Mouse (Mus musculus): ENCODE data around the gene Cbfa2t3. TPM values are rescaled to one million over a fixed set of nuclear protein-coding genes. Genes with fewer than 3 reads are reported as not detected.

The Cbfa2t3 gene
- 10 to 100 TPM; 18.9 TPM for total RNA-seq (2021)
- long read RNA-seq, experiment 1, partial matches to known transcripts: 7 of 13 reads
- long read RNA-seq, experiment 1, other reads (novel, unspliced or antisense): 3 of 13 reads
- long read RNA-seq, experiment 2, partial matches to known transcripts: 5 of 26 reads
- long read RNA-seq, experiment 2, other reads (novel, unspliced or antisense): 18 of 26 reads

- DNase-seq (ENCODE audit: low spot score in 2 of 2): peak in 1 of 2 experiments; percentile 47
These were observed at the start of gene Cbfa2t3 for GRCm38 (mm10) chr8:122699005-122699492. TSS of gene Cbfa2t3 (minus strand) at chr8:122699109.

DNA sequence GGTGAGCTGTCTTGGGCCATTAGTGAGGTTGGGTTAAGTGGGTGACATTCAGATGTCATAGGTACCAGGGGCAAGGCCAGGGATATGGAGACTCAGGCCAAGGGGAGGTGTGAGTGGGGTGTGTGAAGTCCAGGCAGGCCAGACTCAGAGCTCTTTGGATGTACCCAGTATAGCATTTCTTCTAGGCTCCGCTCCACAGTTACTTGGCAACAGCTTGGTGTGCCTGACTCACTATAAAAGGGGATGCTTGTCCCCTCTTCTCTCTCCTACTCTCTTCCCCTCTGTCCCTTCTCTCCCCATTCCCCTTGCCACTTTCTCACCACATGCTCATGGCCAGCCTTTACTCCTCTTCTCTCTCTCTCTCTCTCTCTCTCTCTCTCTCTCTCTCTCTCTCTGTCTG is 48.9 kb upstream of the Cbfa2t3 start:
- no peak for DNase-seq (ENCODE audit: low spot score in 2 of 2)

- no peak for DNase-seq (ENCODE audit: low spot score in 2 of 2)
These were observed 47.5 kb upstream of the Cbfa2t3 start for GRCm38 (mm10) chr8:122746439-122746838.

DNA sequence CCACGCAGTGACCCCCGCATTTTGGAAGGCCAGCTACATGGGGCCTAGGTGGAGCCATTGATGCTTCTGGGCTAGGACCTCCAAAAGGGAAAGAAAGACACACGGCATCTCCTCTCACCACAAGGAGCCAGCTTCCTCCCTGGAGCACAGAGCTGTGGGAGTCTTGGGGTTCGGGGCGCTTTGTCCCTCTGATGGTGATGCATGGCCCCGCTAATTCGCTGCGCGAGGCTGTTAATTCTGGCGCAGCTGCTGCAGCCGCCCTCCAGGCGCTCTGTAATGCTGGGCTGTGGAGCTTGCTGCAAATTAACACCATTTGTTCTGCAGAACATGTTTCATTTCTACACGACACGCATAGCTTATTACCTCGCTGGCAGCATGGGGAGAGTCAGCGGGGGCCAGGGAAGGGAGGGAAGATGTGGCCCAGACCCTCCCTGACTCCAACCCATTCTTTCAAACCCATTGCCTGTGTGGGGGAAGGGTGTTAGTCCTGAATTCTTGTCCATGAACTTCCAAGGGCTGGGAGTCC is 46.9 kb upstream of the Cbfa2t3 start:
- no peak for DNase-seq (ENCODE audit: low spot score in 2 of 2)

DNA sequence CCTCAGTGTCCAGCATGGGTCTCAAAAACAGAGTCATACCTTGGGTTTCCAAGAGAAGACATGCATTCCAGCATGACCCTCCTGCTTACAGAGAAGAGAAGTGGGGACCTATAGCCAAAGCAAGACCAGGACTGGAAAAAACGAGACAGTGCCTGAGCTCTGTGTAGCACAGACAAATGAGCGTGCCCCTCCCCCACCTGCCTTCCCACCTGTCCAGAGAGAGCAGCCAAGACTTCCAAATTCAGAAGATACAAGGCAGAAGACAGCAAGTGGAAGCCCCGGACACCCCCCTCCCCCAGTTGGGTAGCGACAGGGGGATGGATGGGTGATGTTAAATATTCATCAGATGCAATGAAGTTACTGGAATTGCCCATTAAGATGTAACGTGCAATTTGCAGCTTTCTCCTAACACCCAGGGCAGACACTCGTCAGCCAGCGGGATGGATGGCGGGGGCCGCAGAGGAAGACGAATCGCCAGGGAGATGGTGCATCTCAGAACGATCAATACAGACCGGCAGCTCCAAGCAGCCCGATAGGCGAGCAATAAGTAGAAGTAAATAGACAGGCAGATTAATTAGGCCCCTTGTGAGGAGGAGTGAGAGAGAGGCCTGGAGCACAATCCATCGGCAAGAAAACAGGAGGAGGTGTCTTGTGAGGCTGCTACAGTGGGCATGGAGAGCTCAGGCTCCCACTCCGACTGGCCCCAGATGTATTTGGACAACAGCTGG is 46.3 kb upstream of the Cbfa2t3 start:
- no peak for DNase-seq (ENCODE audit: low spot score in 2 of 2)

DNA sequence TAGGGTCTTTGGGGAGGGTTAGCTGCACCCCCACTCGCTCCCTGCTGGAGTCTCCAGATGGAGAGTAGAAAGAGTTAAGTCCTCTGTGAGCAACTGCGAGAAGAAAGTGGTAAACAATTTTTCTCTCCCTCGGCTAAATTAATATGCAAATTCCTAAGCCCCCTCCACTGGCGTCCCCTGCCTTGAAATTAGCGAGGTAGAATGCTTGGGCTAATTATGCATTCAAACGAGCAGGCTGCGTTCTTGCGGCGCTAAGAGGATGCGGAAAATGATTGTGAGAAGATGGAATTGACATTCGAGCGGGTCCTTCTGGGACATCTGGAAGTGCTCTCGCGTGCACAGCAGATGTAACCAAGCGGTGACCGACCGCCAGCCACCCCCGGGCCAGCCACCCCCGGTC is 43.6 kb upstream of the Cbfa2t3 start:
- no peak for DNase-seq (ENCODE audit: low spot score in 2 of 2)

GRCm38 (mm10) chr8:122739102-122739725 is 40.3 kb upstream of the Cbfa2t3 start:
- no peak for DNase-seq (ENCODE audit: low spot score in 2 of 2)

GRCm38 (mm10) chr8:122737886-122738285 is 39.0 kb upstream of the Cbfa2t3 start:
- no peak for DNase-seq (ENCODE audit: low spot score in 2 of 2)

GRCm38 (mm10) chr8:122737071-122737470 is 38.2 kb upstream of the Cbfa2t3 start:
- no peak for DNase-seq (ENCODE audit: low spot score in 2 of 2)

DNA sequence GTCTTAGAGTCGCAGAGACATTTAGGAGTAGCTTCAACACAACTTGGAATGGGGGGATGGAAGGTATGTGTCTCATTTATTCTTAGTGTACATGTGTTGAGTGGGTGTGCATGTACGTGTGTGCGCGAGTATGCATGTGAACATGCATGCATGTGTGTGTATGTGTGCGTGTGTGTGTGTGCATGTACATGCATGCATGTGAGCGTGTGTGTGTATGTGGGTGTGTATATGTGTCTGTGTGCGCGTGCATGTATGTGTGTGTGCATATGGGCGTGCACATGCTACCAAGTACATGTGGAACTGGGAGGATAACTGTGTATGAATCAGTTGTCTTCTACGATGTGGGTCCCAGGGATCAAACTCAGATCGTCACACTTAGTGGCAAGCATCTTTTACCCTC is 37.7 kb upstream of the Cbfa2t3 start:
- DNase-seq (ENCODE audit: low spot score in 2 of 2): no peak

- DNase-seq (ENCODE audit: low spot score in 2 of 2): no peak
These were observed 36.9 kb upstream of the Cbfa2t3 start for GRCm38 (mm10) chr8:122735542-122736473.

GRCm38 (mm10) chr8:122735110-122735509 is 36.2 kb upstream of the Cbfa2t3 start:
- no peak for DNase-seq (ENCODE audit: low spot score in 2 of 2)

DNA sequence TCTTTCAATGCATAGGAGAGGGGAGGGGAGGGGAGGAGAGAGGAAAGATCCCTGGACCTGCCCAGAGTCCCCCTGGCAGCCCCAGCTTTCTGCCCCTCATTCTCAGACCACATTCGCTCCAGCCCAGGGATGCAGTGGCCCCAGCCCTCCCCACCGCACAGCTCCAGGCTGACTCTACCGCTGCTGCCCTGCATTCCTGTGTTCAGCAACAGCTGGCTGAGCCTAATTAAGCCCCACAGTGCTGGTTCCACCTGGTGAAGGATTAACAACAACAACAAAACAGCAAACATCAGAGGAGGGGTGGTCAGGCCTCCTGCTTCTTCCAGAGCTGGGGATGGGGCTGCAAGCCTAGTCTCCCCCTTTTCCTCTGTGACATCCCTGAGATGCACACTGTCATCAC is 29.7 kb upstream of the Cbfa2t3 start:
- DNase-seq (ENCODE audit: low spot score in 2 of 2): no peak

DNA sequence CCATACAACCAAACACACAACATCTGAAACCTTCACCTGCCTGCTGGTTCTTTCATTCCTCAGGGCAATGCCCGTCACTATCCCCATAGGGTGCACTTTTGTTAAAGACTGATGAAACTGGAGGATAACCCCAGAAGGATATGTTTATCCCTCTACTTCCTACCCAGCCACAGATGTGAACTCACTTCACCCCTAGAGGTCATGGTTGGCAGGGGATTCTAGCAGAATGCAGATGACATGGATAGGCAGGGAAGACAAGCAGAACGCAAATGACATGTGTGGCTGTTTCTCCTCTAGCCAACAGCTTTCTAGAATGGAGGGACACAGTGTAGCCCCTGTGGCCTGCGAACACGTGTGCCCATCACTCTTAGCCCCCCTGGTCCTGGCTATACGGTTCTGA is 28.5 kb upstream of the Cbfa2t3 start:
- no peak for DNase-seq (ENCODE audit: low spot score in 2 of 2)

DNA sequence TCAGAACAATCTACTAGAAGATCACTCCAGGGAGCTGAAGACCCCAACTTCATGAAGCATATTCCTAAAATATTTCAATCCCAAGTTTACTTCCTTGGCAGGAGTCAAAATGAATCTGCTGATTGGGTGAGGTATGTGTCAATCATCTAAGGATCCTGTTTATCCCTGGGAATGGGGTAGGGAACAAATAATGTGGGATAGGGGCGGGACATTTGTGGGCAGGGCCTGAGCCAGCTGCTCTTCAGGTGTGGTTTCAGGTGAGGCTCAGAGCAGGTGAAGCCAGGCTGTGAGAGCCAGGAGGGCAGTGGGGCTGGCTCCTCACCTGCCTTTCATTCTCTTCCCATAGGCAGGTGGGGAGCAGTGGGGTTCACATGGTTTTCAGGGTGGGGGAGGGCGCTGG is 27.9 kb upstream of the Cbfa2t3 start:
- DNase-seq (ENCODE audit: low spot score in 2 of 2): no peak

GRCm38 (mm10) chr8:122725187-122725586 is 26.3 kb upstream of the Cbfa2t3 start:
- DNase-seq (ENCODE audit: low spot score in 2 of 2): no peak

GRCm38 (mm10) chr8:122720811-122721640 is 22.1 kb upstream of the Cbfa2t3 start:
- DNase-seq (ENCODE audit: low spot score in 2 of 2): no peak

DNA sequence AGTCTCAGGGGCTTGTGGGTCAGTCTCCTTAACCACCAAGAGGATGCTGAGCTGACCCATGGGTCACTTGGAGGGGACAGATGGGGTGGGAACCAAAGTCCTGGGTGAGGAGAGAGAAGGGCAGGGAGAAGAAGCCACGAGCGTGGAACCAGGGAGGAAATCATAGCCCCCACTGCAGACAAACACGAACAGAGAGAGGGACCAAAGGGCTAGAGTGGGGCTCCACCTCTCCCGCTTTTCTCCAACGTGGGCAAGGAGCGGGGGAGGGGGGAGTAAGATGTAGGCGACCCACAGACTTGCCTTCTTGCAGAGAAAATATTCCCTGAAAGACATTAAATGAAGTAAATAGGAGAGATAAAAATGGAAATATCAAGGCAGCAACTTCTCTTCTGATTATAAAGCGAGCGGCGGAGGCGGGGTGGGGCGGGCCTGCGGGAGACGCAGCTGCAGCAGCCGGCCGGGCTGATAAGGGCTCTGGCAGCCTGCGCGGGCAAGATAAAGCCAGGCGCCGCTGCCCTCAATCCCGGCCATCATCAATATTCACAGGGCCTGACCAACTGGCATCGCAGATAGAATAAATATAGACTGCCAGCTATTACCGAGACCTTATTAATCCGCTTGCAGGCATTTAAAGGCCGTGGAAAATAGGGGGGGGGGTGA is 21.3 kb upstream of the Cbfa2t3 start:
- no peak for DNase-seq (ENCODE audit: low spot score in 2 of 2)

DNA sequence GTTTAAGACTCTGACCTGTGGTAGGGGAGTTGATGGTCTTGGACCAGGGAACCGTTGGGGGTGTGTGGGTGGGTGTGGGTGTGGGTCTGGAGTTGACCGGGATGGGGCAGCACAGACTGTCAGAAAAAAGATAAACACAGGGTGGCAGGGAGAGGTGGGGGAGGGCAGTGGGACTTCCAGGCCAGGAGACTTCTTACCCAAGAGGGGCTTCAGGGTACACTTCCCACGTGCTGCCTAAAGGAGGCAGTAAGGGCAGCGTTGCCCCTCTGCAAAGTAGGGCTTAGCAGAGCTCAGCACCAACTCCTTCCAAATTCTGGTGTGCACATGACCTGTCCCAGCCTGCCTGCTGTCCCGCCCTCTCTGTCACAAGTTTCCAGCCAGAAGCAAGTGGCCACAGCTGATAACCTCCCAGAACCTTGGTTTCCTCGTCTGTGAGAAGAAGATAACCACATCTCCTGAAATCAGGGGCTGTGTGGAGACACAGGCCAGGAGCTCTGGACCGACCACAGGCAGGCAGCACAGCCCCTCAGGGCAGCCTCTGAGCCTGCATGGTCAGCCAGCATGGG is 20.7 kb upstream of the Cbfa2t3 start:
- DNase-seq (ENCODE audit: low spot score in 2 of 2): no peak

All from gastrocnemius, postnatal 4 days (tissue).